ENCODE assay signal across 12 mouse cellular contexts in the genomic region with DNA sequence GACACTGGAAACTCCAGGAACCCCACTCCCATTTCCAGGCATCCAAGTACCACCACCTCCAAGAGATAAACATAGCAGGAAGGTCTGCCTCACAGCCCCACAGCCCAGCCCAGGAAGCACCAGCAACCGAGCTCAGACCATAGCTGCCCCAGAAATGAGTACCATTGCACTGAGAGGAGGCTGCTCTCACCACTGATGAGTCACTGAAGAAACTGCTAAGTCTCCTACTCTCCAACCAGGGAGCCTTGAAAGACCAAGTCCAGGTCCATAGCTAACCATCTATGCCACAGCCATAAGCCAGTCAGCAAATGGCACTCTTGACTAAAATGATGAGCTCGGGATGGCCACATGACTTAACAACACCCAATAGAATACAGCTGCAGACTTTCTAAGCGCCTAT.
"Had no signal": no experiment of that assay in that cellular context is flagged by ENCODE, and none has a peak within 500 bp of the region (broad histone marks: within the 10 kb centered on the region; RNA-seq: fewer than 3 reads in every experiment).

No protein-coding gene starts in this region.

- DNase-seq: retina, postnatal 1 day; right cerebral cortex, adult 18-20 months; right cerebral cortex, postnatal 14 days; right cerebral cortex, postnatal 25 days; right cerebral cortex, postnatal 4 days; spleen, adult 18-20 months; thymus, adult 18-20 months; thymus, adult 2 months; thymus, postnatal 14 days; thymus, postnatal 25 days; thymus, postnatal 36 days; thymus, postnatal 4 days had no signal
